Mouse (Mus musculus) MEL (cell line): ENCODE measurements around the gene Pold4. TPM values are rescaled to one million over a fixed set of nuclear protein-coding genes. Genes with fewer than 3 reads are reported as not detected.

ENCODE experiments used
- DNase-seq: peaks from one replicate; pipeline ENCODE4 v3.0.0; 2011; ENCODE audit warnings: low read depth, low spot score
- H3K27ac ChIP-seq: 2 replicates; pipeline ENCODE4 v1.5.1; 2012; ENCODE audit warnings: low read depth, mild to moderate bottlenecking, control low read depth, low read length, moderate library complexity; ENCODE audit not compliant: control insufficient read depth
- H3K27me3 ChIP-seq, 2 experiments: fragments of 150-350 bp in 1 of 2; sonication (generic) in 1 of 2; 2 replicates each; pipeline ENCODE4 v1.6.1; 2012; ENCODE audit warnings: low read length in 2 of 2, mild to moderate bottlenecking in 2 of 2, improper control_type of control experiment in 1 of 2, moderate library complexity in 1 of 2; ENCODE audit not compliant: insufficient read depth in 2 of 2, control insufficient read depth in 1 of 2
- H3K36me3 ChIP-seq, 2 experiments: 2 replicates each; pipeline ENCODE4 v1.6.1; 2012 to 2014; ENCODE audit warnings: low read length in 2 of 2, improper control_type of control experiment in 1 of 2, inconsistent platforms in 1 of 2, mild to moderate bottlenecking in 1 of 2; ENCODE audit not compliant: insufficient read depth in 2 of 2, control insufficient read depth in 1 of 2
- H3K4me1 ChIP-seq, 2 experiments: fragments of 150-350 bp in 1 of 2; sonication (generic) in 1 of 2; 2 replicates each; pipeline ENCODE4 v1.6.1; 2012; ENCODE audit warnings: low read length in 2 of 2, improper control_type of control experiment in 1 of 2, mild to moderate bottlenecking in 1 of 2; ENCODE audit not compliant: insufficient read depth in 2 of 2, control insufficient read depth in 1 of 2
- H3K4me3 ChIP-seq, 2 experiments: fragments of 150-350 bp in 1 of 2; sonication (generic) in 1 of 2; 2 replicates each; pipeline ENCODE4 v1.5.1; 2012; ENCODE audit warnings: low read depth in 2 of 2, low read length in 2 of 2, mild to moderate bottlenecking in 2 of 2, moderate library complexity in 2 of 2, control low read depth in 1 of 2, improper control_type of control experiment in 1 of 2; ENCODE audit not compliant: control insufficient read depth in 1 of 2, insufficient read depth in 1 of 2
- H3K79me2 ChIP-seq: 2 replicates; pipeline ENCODE4 v1.6.1; 2012; ENCODE audit warnings: mild to moderate bottlenecking, low read length, moderate library complexity; ENCODE audit not compliant: control insufficient read depth, poor library complexity, insufficient read depth
- H3K9ac ChIP-seq: 2 replicates; pipeline ENCODE4 v1.6.1; 2012; ENCODE audit warnings: low read depth, mild to moderate bottlenecking, control low read depth, low read length, moderate library complexity; ENCODE audit not compliant: control insufficient read depth, poor library complexity, severe bottlenecking
- H3K9me3 ChIP-seq: fragments of 150-350 bp; sonication (generic); replicated peaks from 2 replicates; pipeline ENCODE4 v1.6.1; 2012; ENCODE audit warnings: mild to moderate bottlenecking, low read length, improper control_type of control experiment, moderate library complexity; ENCODE audit not compliant: insufficient read depth
- BHLHE40 ChIP-seq: IDR thresholded peaks from 2 replicates; pipeline ENCODE4 v1.6.1; 2012; ENCODE audit warnings: low read depth, mild to moderate bottlenecking, inconsistent platforms, low read length, improper control_type of control experiment, borderline replicate concordance
- CHD2 ChIP-seq: IDR thresholded peaks from 2 replicates; pipeline ENCODE4 v1.6.1; 2011; ENCODE audit warnings: low read length, improper control_type of control experiment
- CTCF ChIP-seq, 3 experiments: IDR thresholded peaks in 2 of 3; conservative IDR thresholded peaks in 1 of 3; 2 replicates each; pipeline ENCODE4 v1.5.1; 2011 to 2012; ENCODE audit warnings: low read length in 3 of 3, low read depth in 2 of 3, mild to moderate bottlenecking in 2 of 3, improper control_type of control experiment in 1 of 3, inconsistent platforms in 1 of 3, mixed read lengths in 1 of 3, moderate library complexity in 1 of 3; ENCODE audit not compliant: control insufficient read depth in 1 of 3, insufficient read depth in 1 of 3, poor library complexity in 1 of 3, severe bottlenecking in 1 of 3
- ELF1 ChIP-seq: IDR thresholded peaks from 2 replicates; pipeline ENCODE4 v1.6.1; 2014; ENCODE audit warnings: low read depth, mild to moderate bottlenecking, inconsistent platforms, low read length, improper control_type of control experiment, moderate library complexity
- EP300 ChIP-seq, 2 experiments: IDR thresholded peaks; 2 replicates each; pipeline ENCODE4 v1.6.1; 2011; ENCODE audit warnings: improper control_type of control experiment in 2 of 2, low read length in 2 of 2, low read depth in 1 of 2, mild to moderate bottlenecking in 1 of 2
- ETS1 ChIP-seq: IDR thresholded peaks from 2 replicates; pipeline ENCODE4 v1.6.1; 2012; ENCODE audit warnings: low read depth, mild to moderate bottlenecking, inconsistent platforms, low read length, improper control_type of control experiment, moderate library complexity
- GABPA ChIP-seq: IDR thresholded peaks from 2 replicates; pipeline ENCODE4 v1.6.1; 2012; ENCODE audit warnings: low read depth, mild to moderate bottlenecking, inconsistent platforms, low read length, improper control_type of control experiment, moderate library complexity
- HCFC1 ChIP-seq: IDR thresholded peaks from 2 replicates; pipeline ENCODE4 v1.6.1; 2012; ENCODE audit warnings: low read depth, mild to moderate bottlenecking, inconsistent platforms, low read length, improper control_type of control experiment, moderate library complexity
- MAFK ChIP-seq: IDR thresholded peaks from 2 replicates; pipeline ENCODE4 v1.6.1; 2011; ENCODE audit warnings: low read depth, mild to moderate bottlenecking, low read length, improper control_type of control experiment, borderline replicate concordance
- MAX ChIP-seq: IDR thresholded peaks from 2 replicates; pipeline ENCODE4 v1.6.1; 2011; ENCODE audit warnings: low read length, improper control_type of control experiment
- MAZ ChIP-seq: IDR thresholded peaks from 2 replicates; pipeline ENCODE4 v1.6.1; 2012; ENCODE audit warnings: low read depth, mild to moderate bottlenecking, inconsistent platforms, low read length, improper control_type of control experiment
- MXI1 ChIP-seq: IDR thresholded peaks from 2 replicates; pipeline ENCODE4 v1.6.1; 2011; ENCODE audit warnings: mild to moderate bottlenecking, low read depth, low read length, improper control_type of control experiment
- MYC ChIP-seq: IDR thresholded peaks from 2 replicates; pipeline ENCODE4 v1.6.1; 2011; ENCODE audit warnings: low read depth, mild to moderate bottlenecking, low read length, improper control_type of control experiment, moderate library complexity
- NELFE ChIP-seq: IDR thresholded peaks from 2 replicates; pipeline ENCODE4 v1.6.1; 2011; ENCODE audit warnings: low read depth, low read length, improper control_type of control experiment
- NRF1 ChIP-seq: IDR thresholded peaks from 2 replicates; pipeline ENCODE4 v1.6.1; 2014; ENCODE audit warnings: low read depth, mild to moderate bottlenecking, inconsistent platforms, low read length, improper control_type of control experiment, moderate library complexity; ENCODE audit not compliant: poor library complexity, insufficient read depth, severe bottlenecking
- POLR2A ChIP-seq, 2 experiments: IDR thresholded peaks; 2 replicates each; pipeline ENCODE4 v1.6.1; 2011 to 2012; ENCODE audit warnings: low read length in 2 of 2, mild to moderate bottlenecking in 2 of 2, control low read depth in 1 of 2, improper control_type of control experiment in 1 of 2, low read depth in 1 of 2, moderate library complexity in 1 of 2; ENCODE audit not compliant: control insufficient read depth in 1 of 2, insufficient read depth in 1 of 2, poor library complexity in 1 of 2
- POLR2AphosphoS5 ChIP-seq: IDR thresholded peaks from 2 replicates; pipeline ENCODE4 v1.6.1; 2012; ENCODE audit warnings: low read depth, borderline replicate concordance, mild to moderate bottlenecking, inconsistent platforms, low read length, moderate library complexity, mixed read lengths
- RAD21 ChIP-seq: IDR thresholded peaks from 2 replicates; pipeline ENCODE4 v1.6.1; 2011; ENCODE audit warnings: mild to moderate bottlenecking, low read depth, low read length, improper control_type of control experiment
- RCOR1 ChIP-seq: IDR thresholded peaks from 2 replicates; pipeline ENCODE4 v1.6.1; 2012; ENCODE audit warnings: low read depth, mild to moderate bottlenecking, inconsistent platforms, low read length, improper control_type of control experiment
- SIN3A ChIP-seq: IDR thresholded peaks from 2 replicates; pipeline ENCODE4 v1.6.1; 2012; ENCODE audit warnings: low read length, improper control_type of control experiment, inconsistent platforms
- SMC3 ChIP-seq: IDR thresholded peaks from 2 replicates; pipeline ENCODE4 v1.6.1; 2011; ENCODE audit warnings: low read depth, low read length, improper control_type of control experiment
- ZC3H11A ChIP-seq: IDR thresholded peaks from 2 replicates; pipeline ENCODE4 v1.6.1; 2012; ENCODE audit warnings: low read depth, mild to moderate bottlenecking, inconsistent platforms, low read length, improper control_type of control experiment
- ZNF384 ChIP-seq: IDR thresholded peaks from 2 replicates; pipeline ENCODE4 v1.6.1; 2012; ENCODE audit warnings: low read depth, mild to moderate bottlenecking, inconsistent platforms, low read length, improper control_type of control experiment
- polyA plus RNA-seq, 2 experiments: library from polyadenylated mRNA; stranded (reverse) in 1 of 2; unstranded in 1 of 2; fragments of >175 nt in 1 of 2; fragments of >200 nt in 1 of 2; gene quantifications; 2 replicates each; pipeline versions ENCODE4 v1.2.1 to v1.2.4; 2012; ENCODE audit warnings: low replicate concordance in 2 of 2, low read depth in 1 of 2; ENCODE audit not compliant: insufficient read length in 2 of 2, insufficient read depth in 1 of 2, missing spikeins in 1 of 2
- total RNA-seq: library from RNA; depleted of rRNA; stranded (reverse); fragments of 300-350 nt; gene quantifications from 2 replicates; pipeline ENCODE4 v1.2.3, GENCODE M21; 2012; rRNA removed

Pold4 gene
- total and polyA plus RNA-seq, 3 experiments: 18.5 to 40.4 TPM; not detected in 1

GRCm38 (mm10) chr19:4282898-4283553, 51.3 kb downstream of the Pold4 start, which contains the start of gene Ankrd13d:
Ankrd13d (minus strand) TSS chr19:4283137.
- peak; percentile 93 for DNase-seq
- Histone ChIP-seq H3K27me3 (no peaks in the 10 kb centered on the region), H3K27ac (no peak within 1 kb of the TSS), H3K36me3 (no peaks in the 10 kb centered on the region; a peak in 2 of 4 replicates), H3K9me3 (no peaks in the 10 kb centered on the region), H3K4me1 (peaks cover 0 to 4% of the 10 kb centered on the region in 2 experiments; a peak in 2 of 4 replicates), H3K9ac (peak within 1 kb of the TSS; percentile 62), H3K4me3 (peak within 1 kb of the TSS; percentile 67 to 76), H3K79me2 (no peaks in the 10 kb centered on the region)
- TF ChIP-seq ZNF384 (no peak), MAFK (no peak), NELFE (0 out of 2 replicates have a peak, but pooled peaks have one; percentile 23), MAX (no peak), CHD2 (no peak), MYC (no peak), GABPA (no peak), NRF1 (peak; percentile 56), RAD21 (peak; percentile 43), BHLHE40 (0 out of 2 replicates have a peak, but pooled peaks have one; percentile 24), CTCF (IDR thresholded peaks at IDR 0.05 in 2 of 3, conservative IDR thresholded peaks at IDR 0.05 in 1 of 3; ENCODE audit: control insufficient read depth in 1 of 3, insufficient read depth in 1 of 3, low read depth in 2 of 3, low read length in 3 of 3, poor library complexity in 1 of 3, severe bottlenecking in 1 of 3) (peak; percentile 65 to 90 (median 76)), MAZ (peak; percentile 89), MXI1 (peak; percentile 89), RCOR1 (no peak), POLR2AphosphoS5 (no peak), POLR2A (IDR thresholded peaks at IDR 0.05; ENCODE audit: control insufficient read depth in 1 of 2, insufficient read depth in 1 of 2, low read depth in 1 of 2, low read length in 2 of 2, poor library complexity in 1 of 2) (0 out of 4 replicates have a peak, but pooled peaks of 1 of the 2 experiments have one; percentile 10), ZC3H11A (no peak), ETS1 (peak; percentile 17; the same call in 1 of the 2 replicates), SMC3 (peak; percentile 40), SIN3A (peak; percentile 86), HCFC1 (peak; percentile 72; the same call in 1 of the 2 replicates), EP300 (IDR thresholded peaks at IDR 0.05; ENCODE audit: low read depth in 1 of 2, low read length in 2 of 2) (no peak), ELF1 (peak; percentile 71)

Other genes starting within 250 kb of the Pold4 start
- 3.3 and 5.9 TPM in 2 replicates for gene Acy3, start 245.3 kb upstream of the Pold4 start, total RNA-seq
- 10 to 100 TPM in 1 of 2 experiments, not detected in 1; 12.1 TPM for gene Acy3, start 245.3 kb upstream of the Pold4 start, polyA plus RNA-seq
- not detected in 2 replicates for gene Tbx10, start 239.1 kb upstream of the Pold4 start, total RNA-seq
- not detected for gene Tbx10, start 239.1 kb upstream of the Pold4 start, polyA plus RNA-seq
- 64.8 and 71.5 TPM in 2 replicates for gene Nudt8, start 231.3 kb upstream of the Pold4 start, total RNA-seq
- 10 to 100 TPM in 1 of 2 experiments, not detected in 1; 58.1 TPM for gene Nudt8, start 231.3 kb upstream of the Pold4 start, polyA plus RNA-seq
- gene Gm49405, start 231.3 kb upstream of the Pold4 start, total RNA-seq: 1.8 and 3.6 TPM in 2 replicates
- gene Gm49405, start 231.3 kb upstream of the Pold4 start, polyA plus RNA-seq: 1 to 10 TPM in 1 of 2 experiments, not detected in 1; 5.7 TPM
- gene Doc2g, start 228.6 kb upstream of the Pold4 start, total RNA-seq: 6.8 and 9.9 TPM in 2 replicates
- gene Doc2g, start 228.6 kb upstream of the Pold4 start, polyA plus RNA-seq: 10 to 100 TPM in 1 of 2 experiments, not detected in 1; 16.0 TPM
- 235 and 267 TPM in 2 replicates for gene Ndufv1, start 219.1 kb upstream of the Pold4 start, total RNA-seq
- gene Ndufv1, start 219.1 kb upstream of the Pold4 start, polyA plus RNA-seq: 100 to 1,000 TPM in 1 of 2 experiments, not detected in 1; 218 TPM
- gene Gstp1, start 193.9 kb upstream of the Pold4 start, total RNA-seq: 251 and 270 TPM in 2 replicates
- 100 to 1,000 TPM in 1 of 2 experiments, not detected in 1; 369 TPM for gene Gstp1, start 193.9 kb upstream of the Pold4 start, polyA plus RNA-seq
- 7.4 TPM in 1 of 2 replicates, not detected in the other for gene Gstp2, start 185.9 kb upstream of the Pold4 start, total RNA-seq
- gene Gstp2, start 185.9 kb upstream of the Pold4 start, polyA plus RNA-seq: under 1 TPM in 1 of 2 experiments, not detected in 1; 0.65 TPM
- not detected in 2 replicates for gene Gstp3, start 172.3 kb upstream of the Pold4 start, total RNA-seq
- gene Gstp3, start 172.3 kb upstream of the Pold4 start, polyA plus RNA-seq: under 1 TPM in 1 of 2 experiments, not detected in 1; 0.84 TPM
- not detected in 2 replicates for gene Cabp2, start 150.3 kb upstream of the Pold4 start, total RNA-seq
- gene Cabp2, start 150.3 kb upstream of the Pold4 start, polyA plus RNA-seq: under 1 TPM in 1 of 2 experiments, not detected in 1; 0.14 TPM
- 53.4 and 53.5 TPM in 2 replicates for gene Cdk2ap2, start 134.7 kb upstream of the Pold4 start, total RNA-seq
- 10 to 100 TPM in 1 of 2 experiments, not detected in 1; 97.6 TPM for gene Cdk2ap2, start 134.7 kb upstream of the Pold4 start, polyA plus RNA-seq
- gene Pitpnm1, start 131.9 kb upstream of the Pold4 start, total RNA-seq: 18.4 and 25.3 TPM in 2 replicates
- 10 to 100 TPM in 1 of 2 experiments, not detected in 1; 51.2 TPM for gene Pitpnm1, start 131.9 kb upstream of the Pold4 start, polyA plus RNA-seq
- 37.8 and 40.0 TPM in 2 replicates for gene Aip, start 106.0 kb upstream of the Pold4 start, total RNA-seq
- gene Aip, start 106.0 kb upstream of the Pold4 start, polyA plus RNA-seq: 100 to 1,000 TPM in 1 of 2 experiments, not detected in 1; 101 TPM
- not detected in 2 replicates for gene Gpr152, start 92.1 kb upstream of the Pold4 start, total RNA-seq
- under 1 TPM in 1 of 2 experiments, not detected in 1; 0.03 TPM for gene Gpr152, start 92.1 kb upstream of the Pold4 start, polyA plus RNA-seq
- gene Cabp4, start 87.9 kb upstream of the Pold4 start, total RNA-seq: 0.08 and 0.13 TPM in 2 replicates
- under 1 TPM in 1 of 2 experiments, not detected in 1; 0.24 TPM for gene Cabp4, start 87.9 kb upstream of the Pold4 start, polyA plus RNA-seq
- gene Coro1b, start 83.3 kb upstream of the Pold4 start, total RNA-seq: 54.1 and 55.5 TPM in 2 replicates
- 100 to 1,000 TPM in 1 of 2 experiments, not detected in 1; 111 TPM for gene Coro1b, start 83.3 kb upstream of the Pold4 start, polyA plus RNA-seq
- gene Ptprcap, start 78.3 kb upstream of the Pold4 start, total RNA-seq: 75.7 and 80.3 TPM in 2 replicates
- gene Ptprcap, start 78.3 kb upstream of the Pold4 start, polyA plus RNA-seq: 10 to 100 TPM in 1 of 2 experiments, not detected in 1; 67.9 TPM
- 7.4 and 8.7 TPM in 2 replicates for gene Rps6kb2, start 68.5 kb upstream of the Pold4 start, total RNA-seq
- gene Rps6kb2, start 68.5 kb upstream of the Pold4 start, polyA plus RNA-seq: 10 to 100 TPM in 1 of 2 experiments, not detected in 1; 19.8 TPM
- 0.39 and 0.81 TPM in 2 replicates for gene Carns1, start 56.4 kb upstream of the Pold4 start, total RNA-seq
- under 1 TPM in 1 of 2 experiments, not detected in 1; 0.63 TPM for gene Carns1, start 56.4 kb upstream of the Pold4 start, polyA plus RNA-seq
- gene Tbc1d10c, start 40.6 kb upstream of the Pold4 start, total RNA-seq: 14.0 and 15.2 TPM in 2 replicates
- 10 to 100 TPM in 1 of 2 experiments, not detected in 1; 15.5 TPM for gene Tbc1d10c, start 40.6 kb upstream of the Pold4 start, polyA plus RNA-seq
- 437 and 453 TPM in 2 replicates for gene Ppp1ca, start 39.8 kb upstream of the Pold4 start, total RNA-seq
- gene Ppp1ca, start 39.8 kb upstream of the Pold4 start, polyA plus RNA-seq: 100 to 1,000 TPM; 455 to 505 TPM
- gene Rad9a, start 30.2 kb upstream of the Pold4 start, total RNA-seq: 20.5 and 21.3 TPM in 2 replicates
- 10 to 100 TPM in 1 of 2 experiments, not detected in 1; 37.9 TPM for gene Rad9a, start 30.2 kb upstream of the Pold4 start, polyA plus RNA-seq
- gene Clcf1, start 17.7 kb upstream of the Pold4 start, total RNA-seq: 0.13 and 0.42 TPM in 2 replicates
- 1 to 10 TPM in 1 of 2 experiments, not detected in 1; 2.3 TPM for gene Clcf1, start 17.7 kb upstream of the Pold4 start, polyA plus RNA-seq
- not detected in 2 replicates for gene AC109138.7, start 17.5 kb upstream of the Pold4 start, total RNA-seq
- not detected for gene AC109138.7, start 17.5 kb upstream of the Pold4 start, polyA plus RNA-seq
- gene Ssh3, start 37.3 kb downstream of the Pold4 start, total RNA-seq: 7.4 and 9.2 TPM in 2 replicates
- gene Ssh3, start 37.3 kb downstream of the Pold4 start, polyA plus RNA-seq: 10 to 100 TPM in 1 of 2 experiments, not detected in 1; 14.1 TPM
- 0.96 and 1.4 TPM in 2 replicates for gene Ankrd13d, start 51.2 kb downstream of the Pold4 start, total RNA-seq
- 1 to 10 TPM in 1 of 2 experiments, not detected in 1; 2.6 TPM for gene Ankrd13d, start 51.2 kb downstream of the Pold4 start, polyA plus RNA-seq
- 65.1 and 75.2 TPM in 2 replicates for gene Grk2, start 74.3 kb downstream of the Pold4 start, total RNA-seq
- gene Grk2, start 74.3 kb downstream of the Pold4 start, polyA plus RNA-seq: 100 to 1,000 TPM in 1 of 2 experiments, not detected in 1; 105 TPM
- gene Kdm2a, start 166.4 kb downstream of the Pold4 start, total RNA-seq: 20.3 and 24.8 TPM in 2 replicates
- gene Kdm2a, start 166.4 kb downstream of the Pold4 start, polyA plus RNA-seq: 10 to 100 TPM in 1 of 2 experiments, not detected in 1; 55.9 TPM
- gene Rhod, start 207.5 kb downstream of the Pold4 start, total RNA-seq: not detected in 2 replicates
- under 1 TPM in 1 of 2 experiments, not detected in 1; 0.06 TPM for gene Rhod, start 207.5 kb downstream of the Pold4 start, polyA plus RNA-seq
- not detected in 2 replicates for gene Syt12, start 245.5 kb downstream of the Pold4 start, total RNA-seq
- gene Syt12, start 245.5 kb downstream of the Pold4 start, polyA plus RNA-seq: not detected